Mouse (Mus musculus): Measurements from ENCODE around the gene Pdss2. TPM values are rescaled to one million over a fixed set of nuclear protein-coding genes. Genes with fewer than 3 reads are reported as not detected.
"Not testable (repeated sequence)": the region's sequence is repeated elsewhere in the genome, so short reads cannot be mapped to it uniquely, and the experiment has no call there.

Pdss2 gene
- total RNA-seq, 2 experiments from 2014 or later = 17.8 to 20.1 TPM

DNA sequence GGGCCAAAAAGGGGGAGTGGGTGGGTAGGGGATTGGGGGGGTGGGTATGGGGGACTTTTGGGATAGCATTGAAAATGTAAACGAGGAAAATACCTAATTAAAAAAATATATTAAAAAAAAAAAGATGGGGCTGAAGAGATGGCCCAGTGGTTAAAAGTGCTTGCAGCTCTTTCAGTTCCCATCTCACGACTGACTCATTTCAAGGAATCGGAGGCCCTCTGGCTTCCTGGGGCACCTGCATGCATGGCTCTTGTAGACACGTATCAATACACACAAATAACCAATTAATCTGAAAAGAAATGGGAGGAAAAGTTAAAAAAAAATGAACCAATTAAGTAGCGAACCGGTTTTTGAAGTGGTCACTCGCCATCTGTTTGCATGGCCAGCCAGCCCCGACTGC is 155.5 kb downstream of the Pdss2 start:
- DNase-seq = no peak

DNA sequence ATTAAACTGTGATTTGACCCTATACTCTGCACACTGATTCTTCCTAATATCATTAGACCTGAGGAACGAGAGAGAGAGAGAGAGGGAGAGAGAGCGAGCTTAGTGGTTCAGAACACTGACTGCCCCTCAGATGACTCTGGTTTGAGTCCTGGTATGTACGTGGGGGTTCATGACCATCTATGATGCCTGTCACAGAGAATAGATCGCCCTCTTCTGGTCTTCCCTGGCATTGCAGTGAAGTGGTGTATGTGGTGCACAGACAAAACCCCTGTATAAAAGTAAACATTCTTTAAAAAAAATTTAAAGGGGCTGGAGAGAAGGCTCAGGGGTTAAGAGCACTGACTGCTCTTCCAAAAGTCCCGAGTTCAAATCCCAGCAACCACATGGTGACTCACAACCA is 157.0 kb downstream of the Pdss2 start:
- DNase-seq = no peak

DNA sequence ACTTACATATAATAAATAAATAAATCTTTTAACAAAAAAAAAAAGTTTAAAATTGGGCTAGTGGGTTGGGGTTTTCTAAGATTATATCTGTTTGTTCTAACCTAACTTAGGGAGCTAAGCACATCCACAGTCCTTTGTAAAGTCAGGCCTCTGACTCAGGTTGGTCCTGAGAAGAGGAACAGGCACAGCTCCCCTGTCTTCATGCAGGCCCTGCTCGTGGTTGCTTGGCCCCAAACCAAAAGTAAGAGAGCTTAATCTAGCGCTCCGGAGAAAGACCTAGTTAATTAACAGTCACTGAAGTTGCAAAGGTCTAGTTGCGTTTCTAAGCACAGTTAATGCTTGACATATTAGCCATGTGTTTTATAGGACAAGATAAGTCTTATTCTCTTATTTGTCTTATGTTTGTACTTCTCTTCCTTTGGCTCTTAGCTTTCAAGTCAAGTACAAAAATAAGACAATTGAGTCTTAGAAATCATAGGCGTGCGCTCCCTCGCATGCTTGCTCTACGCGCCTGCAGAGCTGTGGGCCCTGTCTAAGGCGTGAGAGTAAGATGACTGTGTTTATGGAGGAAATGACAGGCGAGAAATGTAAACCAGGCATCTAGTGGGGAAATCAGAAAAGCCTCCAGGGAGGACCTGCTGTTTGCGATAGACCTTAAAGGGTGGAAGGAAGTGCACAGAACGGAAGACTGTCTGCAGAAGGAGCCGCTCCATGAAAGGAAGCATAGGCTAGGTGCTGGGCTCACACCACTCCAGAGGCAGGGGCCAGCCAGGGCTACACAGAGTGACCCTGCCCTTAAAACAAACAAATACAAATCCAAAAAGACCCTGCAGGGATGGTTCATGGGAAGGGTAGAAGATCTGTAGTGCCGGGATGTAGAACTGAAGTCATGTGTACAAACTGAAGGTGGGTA is 157.7 kb downstream of the Pdss2 start:
- DNase-seq = no peak

DNA sequence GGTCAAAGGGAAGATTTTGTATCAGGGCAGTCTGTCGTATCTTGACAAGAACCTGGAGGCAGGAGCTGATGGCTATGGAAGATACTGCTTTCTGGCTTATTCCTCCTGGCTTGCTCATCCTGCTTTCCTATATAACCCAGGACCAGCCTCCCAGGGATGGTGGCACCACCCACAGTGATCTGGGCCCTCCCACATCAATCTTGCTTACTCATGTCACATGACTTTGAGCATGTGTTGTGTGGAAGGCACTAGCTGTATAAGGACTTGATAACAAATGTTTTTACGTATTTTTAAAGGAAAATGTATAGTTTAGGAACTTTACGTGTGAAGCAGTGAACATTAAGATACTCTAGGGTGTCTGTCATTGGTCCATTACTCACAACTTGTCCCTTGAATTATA is 161.4 kb downstream of the Pdss2 start:
- no peak for DNase-seq

DNA sequence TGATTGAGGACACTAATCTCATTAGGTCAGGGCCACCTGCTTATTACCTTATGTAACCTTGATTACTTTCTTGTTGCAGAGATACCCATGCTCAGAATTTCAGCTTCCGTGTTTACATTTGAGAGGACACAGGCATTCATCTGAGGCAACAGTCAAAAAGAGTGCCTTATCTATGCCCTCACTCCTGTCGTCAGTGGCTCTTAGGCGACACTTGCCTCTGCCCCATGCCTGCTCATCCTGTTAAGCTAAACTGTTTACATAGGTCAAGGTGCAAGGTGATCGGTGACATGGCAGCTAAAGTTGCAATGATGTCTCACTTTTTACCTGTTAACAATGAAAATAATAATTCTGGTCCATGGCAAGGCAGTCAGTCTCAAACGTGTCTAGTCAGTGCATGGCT is 163.3 kb downstream of the Pdss2 start:
- no peak for DNase-seq

DNA sequence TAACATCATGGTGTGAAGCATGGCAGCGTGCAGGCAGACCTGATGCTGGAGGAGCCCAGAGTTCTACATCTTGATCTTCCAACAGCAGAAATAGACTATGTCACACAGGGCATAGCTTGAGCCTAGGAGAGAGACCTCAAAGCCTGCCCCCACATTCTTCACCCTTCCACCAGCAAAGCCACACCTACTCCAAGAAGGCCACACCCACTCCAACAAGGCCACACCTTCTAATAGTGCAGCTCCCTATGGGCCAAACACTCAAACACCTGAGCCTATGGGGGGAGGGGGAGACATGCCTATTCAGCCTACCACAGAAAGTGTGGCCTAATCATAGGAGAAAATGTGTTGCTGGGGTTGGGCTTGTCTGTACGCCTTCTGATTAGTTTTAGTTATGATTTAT is 171.6 kb downstream of the Pdss2 start:
- DNase-seq = no peak

DNA sequence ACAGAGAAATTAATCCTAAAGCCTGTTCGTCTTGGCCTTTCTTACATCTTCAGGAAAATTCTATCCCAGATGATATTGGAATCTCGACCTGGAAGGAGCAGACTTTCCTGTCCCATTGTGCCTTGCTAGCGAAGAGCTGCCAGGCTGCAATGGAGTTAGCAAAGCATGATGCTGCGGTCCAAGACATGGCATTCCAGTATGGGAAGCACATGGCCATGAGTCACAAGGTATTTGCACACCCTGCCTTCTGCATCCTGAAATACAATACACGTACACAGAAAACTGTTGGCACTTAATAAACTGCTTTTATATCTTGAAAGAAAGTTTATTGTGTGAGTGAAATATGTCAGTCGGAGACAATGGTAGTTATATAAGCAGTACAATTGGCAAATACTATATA is 172.5 kb downstream of the Pdss2 start:
- no peak for DNase-seq

DNA sequence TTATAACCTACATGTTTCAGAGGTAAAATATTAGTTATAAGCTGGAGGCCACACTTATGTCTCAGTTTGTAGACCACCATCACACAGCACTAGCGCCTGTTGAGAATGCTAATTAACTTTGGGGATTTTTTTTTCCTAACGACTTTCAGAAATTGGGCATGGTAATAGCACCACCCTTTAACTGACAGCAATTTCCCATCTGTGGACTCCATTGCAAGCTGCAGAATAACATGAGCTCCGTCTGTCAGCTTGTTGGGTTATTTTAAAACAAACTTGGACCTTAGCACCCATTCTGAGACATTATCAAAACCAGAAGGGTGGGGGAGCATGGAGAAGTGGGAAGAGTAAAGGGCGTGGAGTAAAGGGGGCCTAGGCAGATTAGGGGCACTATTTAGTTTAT is 174.5 kb downstream of the Pdss2 start:
- DNase-seq = no peak

DNA sequence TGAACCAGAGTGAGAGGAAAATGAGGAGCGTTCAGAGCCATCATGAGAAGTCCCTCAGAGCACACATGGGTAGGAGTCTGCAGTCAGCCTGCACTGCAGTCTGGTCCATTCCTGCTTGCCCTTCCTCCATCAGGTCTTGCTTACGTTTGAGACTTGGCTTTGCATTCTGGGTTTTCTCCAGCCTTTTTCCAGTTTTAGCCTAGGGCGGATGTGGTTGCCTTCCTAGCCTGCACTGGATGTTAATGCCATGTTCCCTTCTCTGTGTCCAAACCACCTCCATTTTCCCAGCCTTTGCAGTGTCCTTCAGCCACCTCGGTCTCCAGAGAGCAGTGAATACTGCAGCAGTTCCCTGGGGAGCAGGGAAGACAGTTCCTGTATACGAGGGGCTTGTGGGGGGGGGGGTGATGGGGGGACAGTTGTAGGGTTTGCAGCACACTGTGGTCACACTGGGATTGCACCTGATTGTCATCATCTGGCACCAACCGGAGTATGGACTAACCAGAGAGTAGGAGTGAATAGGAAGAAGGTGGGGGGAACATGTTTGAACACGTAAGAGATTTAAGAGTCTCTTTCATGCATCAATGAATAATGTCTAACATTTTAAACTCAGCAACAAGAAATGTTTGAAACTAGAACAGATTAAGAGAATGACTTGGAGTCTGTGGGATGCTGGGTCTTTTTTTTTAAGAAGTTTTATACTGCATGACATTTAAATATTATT is 178.5 kb downstream of the Pdss2 start:
- no peak for DNase-seq

DNA sequence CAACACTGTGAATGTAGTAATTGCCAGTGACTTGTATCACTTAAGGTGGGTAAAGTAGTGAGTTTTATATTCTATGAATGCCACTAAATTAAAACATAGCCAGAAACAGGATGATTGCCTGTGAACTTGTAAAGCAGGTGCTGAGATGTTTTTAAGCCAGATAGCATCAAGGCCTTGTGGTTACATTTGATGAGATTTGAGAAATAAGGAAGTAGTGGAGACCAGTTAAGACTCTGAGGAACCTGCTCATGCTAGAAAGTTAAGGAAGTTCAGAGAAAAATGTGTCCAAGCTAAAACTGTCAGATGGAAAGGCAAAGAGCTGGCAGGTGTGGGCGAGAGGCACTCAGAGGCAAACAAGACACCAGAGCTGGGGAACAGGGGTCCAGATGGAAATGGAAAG is 184.8 kb downstream of the Pdss2 start:
- DNase-seq = no peak

DNA sequence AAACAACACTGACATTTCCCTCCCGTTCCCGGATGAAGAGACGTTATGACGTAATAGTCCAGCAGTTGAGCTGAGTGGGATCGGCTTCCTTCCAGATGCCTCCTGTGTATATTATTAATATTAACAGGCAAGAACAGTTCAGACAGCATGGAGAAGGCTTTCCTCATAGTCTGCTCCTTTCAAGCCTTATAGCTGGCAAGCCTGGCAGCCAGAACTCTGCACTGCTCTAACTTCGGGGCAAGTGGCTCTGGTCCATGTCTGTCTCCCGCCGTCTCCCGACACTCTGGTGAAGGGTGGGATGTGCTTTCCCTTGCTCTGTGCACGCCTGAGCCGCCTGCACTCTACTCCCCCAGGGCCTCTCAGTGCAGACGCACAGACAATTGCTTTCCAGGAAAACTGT is 185.6 kb downstream of the Pdss2 start:
- DNase-seq = no peak

DNA sequence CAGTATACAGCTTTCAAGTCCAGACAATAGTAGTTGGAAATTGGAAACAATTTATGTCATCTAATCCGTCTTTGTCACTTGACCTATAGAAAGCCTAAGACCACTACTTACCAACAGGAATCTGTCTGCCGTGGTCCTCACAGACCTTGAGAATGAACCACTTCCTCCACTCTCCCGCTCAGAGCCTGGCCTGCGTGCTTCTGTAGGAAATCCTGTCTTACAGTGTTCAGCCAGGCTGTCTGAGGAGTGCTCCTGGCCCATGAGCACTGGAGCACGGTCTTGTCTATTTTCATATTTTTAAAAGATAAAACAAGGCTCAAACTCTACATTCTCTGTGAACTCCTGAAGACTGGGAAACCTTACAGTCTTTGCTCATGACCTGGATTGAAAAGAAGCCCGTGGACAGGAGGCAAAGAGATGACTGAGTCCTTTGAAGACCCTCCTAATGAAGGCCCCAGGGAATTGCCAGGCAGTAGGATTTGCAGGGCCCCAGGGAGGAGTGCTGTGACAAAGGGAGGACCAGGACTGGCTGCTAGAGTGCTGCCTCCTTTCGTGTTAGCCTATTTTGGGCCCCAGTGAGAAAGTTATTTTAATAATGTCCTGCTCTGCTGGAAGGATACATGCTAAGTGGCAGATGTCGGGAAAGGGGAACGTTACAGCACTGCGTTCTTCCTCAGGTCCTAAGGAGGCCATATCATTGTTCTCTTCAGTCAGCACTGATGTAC is 188.4 kb downstream of the Pdss2 start:
- no peak for DNase-seq

DNA sequence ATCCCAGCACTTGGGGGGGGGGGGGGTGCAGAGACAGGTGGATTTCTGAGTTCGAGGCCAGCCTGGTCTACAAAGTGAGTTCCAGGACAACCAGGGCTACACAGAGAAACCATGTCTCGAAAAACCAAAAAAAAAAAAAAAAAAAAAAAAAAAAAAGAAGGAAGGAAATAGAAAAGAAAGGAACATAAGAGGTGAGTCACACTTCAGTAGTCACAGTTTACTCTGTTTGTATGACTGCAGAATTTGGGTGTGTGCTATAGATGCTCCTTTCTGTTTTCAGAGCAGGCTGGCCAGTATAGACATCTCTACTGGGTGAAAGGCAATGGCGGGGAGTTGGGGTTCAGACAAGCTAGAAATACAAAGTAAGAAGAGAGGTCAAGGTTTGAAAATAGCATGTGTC is 189.9 kb downstream of the Pdss2 start:
- DNase-seq = not testable (repeated sequence)

DNA sequence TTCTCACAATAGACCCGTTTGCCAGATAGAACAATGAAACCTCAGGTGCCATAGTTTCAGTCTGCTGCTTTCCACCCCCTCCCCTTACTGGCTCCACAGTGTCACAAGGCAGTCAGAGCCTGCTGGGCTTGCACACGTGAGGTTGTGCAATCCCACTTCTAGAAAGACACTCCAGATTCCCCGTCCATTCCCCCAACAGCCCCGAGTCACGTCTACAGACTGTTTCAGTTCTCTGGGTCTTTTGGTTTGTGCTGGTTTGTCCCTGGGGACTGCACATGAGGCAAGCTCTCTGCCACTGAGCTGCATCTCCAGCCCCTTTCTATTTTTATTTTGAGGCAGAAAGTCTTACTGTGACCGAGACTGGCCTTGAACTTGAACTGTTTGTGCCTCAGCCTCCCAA is 196.1 kb downstream of the Pdss2 start:
- DNase-seq = no peak

DNA sequence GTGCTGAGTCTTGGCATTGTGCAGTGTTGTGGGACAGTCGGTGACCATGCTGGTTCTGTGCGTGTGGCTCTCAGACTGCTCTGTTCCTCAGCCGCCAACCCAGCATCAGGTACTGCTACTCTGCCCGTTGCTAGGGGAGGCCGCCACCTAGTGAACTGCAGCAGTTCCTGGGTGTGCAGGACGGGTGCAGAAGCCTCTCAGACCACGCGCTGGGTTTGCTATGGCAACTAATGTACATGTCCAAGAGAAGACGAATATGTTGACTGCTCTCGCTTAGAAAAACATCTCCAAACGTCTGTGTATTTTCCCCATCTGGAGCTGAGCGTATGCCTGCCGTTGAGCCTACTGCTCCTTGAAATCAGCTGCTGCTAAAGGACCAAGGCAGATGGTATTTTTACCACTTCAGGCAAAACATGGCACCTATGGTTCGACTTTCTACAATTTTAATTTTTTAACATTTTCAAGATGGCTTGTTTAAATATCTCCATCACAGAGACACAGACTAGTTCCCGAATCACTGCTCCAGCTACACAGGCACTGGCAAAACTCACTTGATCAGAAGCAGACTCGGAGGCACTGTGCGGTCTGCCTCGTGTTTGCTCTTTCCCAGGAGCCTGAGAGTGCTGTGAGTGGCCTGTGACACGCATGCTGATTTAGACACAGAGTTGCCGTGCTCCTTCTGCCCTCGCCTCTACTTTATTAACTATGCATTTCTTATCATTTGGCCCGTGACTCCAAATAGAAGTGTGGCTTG is 199.6 kb downstream of the Pdss2 start:
- no peak for DNase-seq

DNA sequence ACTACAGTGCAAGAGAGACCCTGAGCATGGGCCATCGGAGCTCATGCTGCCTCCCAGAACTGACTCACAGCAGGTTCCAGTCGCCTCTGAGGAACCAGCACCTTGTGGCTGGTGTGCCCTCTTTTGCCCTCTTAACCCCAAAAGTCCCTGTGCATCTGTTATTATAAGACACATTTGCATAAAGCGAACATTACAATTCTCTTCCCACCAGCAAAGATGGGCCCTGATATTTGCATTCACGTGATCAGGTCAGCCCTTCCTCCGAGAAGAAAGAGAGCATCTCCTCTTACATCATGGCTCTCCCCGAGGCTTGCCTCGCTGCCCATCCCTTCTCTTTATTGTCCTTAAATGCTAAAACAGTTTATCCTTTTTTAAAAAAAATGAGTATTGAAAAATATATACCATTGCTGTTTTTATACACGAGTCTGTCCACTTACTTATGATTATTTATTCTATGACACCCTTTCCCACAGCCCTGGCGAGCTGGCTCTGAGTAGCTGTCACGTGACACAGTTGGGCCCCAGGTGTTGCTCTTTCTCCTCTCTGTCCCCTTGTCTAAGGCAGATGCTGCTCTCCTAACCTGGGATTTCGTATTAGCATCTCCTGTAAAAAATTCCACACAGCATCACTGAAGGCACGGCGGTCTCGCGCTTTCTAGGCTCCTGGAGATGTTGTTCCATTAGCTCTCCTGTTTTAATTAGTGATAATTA is 200.9 kb downstream of the Pdss2 start:
- DNase-seq = no peak

DNA sequence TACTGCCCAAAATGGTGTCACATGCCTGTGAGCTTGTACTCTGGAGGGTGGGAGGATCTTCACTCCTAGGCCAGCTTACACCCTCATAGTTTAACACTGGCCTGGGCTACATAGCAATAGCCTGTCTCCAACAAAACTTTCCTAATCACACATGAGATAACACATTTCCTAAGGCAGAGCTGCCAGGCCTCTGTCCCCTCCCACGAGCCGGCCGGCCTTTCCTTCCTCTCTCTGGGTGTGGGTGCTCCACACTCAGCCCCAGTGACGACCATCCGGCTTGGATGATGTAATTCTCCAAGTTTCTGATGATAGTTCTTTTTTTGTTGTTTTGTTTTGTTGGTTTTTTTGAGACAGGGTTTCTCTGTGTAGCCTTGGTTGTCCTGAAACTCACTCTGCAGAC is 203.3 kb downstream of the Pdss2 start:
- no peak for DNase-seq

DNA sequence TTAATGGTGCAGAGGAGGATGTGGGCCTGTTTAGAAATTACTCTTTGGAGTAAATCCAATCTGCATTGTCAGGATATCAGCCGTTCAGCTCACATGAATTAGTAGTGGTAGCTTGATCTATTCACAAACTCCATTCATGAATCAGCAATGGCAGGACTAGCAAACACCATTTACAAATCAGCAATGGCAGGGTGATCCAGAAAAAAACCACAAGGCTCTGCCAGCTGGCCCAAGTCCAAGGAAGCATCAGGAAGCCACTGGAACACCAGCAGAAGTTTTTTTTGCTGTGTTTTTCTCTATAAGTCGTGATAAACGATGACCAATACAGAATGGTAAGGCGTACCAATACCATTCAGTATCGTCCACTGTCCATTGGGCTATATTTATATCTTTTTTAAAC is 209.3 kb downstream of the Pdss2 start:
- DNase-seq = no peak

DNA sequence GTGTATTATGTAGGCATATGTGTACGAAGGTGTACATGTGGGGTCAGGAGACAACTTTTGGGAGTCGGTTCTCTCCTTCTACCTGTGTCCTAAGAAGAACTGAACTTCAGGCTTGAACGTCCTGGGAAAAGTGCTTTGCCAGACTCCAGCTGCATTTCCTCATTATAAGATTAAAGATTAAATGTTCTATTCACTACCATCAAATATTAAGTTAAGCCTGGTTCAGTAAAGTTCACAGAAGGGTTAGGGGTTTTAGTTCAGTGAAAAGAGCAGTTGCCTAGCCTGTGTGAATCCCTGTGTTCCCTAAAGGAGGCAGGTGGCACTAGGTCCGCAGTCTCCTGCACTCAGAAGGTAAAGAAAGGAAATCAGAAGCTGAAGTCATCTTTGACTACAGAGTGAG is 213.0 kb downstream of the Pdss2 start:
- DNase-seq = no peak

DNA sequence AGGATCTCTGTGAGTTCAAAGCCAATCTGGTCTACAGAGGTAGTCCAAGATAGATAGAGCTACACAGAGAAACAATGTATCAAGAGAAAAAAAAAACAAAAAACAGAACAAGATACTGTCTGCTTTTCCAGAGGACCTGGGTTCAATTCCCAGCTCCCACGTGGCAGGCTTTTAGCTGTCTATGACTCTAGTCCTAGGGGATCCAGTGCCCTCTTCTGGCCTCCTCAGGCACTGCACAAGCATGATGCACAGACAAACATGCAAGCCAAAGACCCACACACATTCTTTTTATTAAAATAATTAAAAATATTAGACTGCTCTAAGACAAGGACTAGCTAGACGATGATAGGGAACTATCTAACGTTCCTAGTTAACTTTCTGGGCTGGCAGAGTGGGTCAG is 214.5 kb downstream of the Pdss2 start:
- DNase-seq = no peak

DNA sequence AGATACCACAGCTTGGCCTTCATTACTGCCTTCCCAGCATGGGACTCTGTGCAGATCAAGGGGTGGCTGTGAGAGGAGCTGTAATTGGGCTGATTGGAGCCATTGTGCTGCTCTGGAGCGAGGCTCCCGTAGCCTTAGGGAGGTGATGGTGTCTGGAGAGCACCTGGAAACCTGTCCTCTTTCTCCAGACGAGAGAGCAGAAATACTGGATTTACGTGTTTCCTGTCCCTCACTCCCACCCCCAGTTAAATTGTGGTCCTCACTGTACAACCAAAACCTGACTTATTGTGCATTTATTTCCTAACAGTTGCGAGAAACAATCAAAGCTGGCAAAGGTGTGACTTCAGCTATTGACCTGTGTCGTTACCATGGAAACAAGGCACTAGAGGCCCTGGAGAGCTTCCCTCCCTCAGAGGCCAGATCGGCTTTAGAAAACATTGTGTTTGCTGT is 218.2 kb downstream of the Pdss2 start:
- DNase-seq = no peak

DNA sequence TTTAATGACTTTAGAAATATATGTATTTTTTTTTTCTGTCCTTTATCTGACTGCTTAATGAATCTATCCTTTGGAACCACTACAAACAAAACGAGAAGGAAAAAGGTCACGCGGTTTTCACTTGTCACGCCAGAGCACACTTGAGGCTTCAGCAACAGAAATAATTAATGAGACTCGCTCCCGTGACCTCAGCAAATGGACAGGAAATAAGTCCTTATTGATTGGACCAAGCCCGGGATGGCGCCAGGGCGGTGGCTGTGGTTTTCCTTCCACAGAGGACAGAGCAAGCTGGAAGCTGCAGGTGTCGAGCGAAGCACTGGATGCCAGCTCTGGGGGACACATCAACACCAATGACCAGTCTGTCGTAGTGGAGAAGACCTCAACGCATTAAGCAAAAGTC is 218.8 kb downstream of the Pdss2 start:
- DNase-seq = no peak

Data from gastrocnemius, postnatal 25 days (tissue).